Mouse (Mus musculus): ENCODE data around the gene Ankrd28.

Ankrd28 gene

GRCm38 (mm10) chr14:31715669-31716068 is 114.8 kb downstream of the Ankrd28 start:
- no peak for DNase-seq (ENCODE audit: low read depth, low spot score)

GRCm38 (mm10) chr14:31709343-31709742 is 121.1 kb downstream of the Ankrd28 start:
- DNase-seq (ENCODE audit: low read depth, low spot score): no peak

GRCm38 (mm10) chr14:31700376-31700775 is 130.1 kb downstream of the Ankrd28 start:
- no peak for DNase-seq (ENCODE audit: low read depth, low spot score)

- no peak for DNase-seq (ENCODE audit: low read depth, low spot score)
These were observed 132.7 kb downstream of the Ankrd28 start for GRCm38 (mm10) chr14:31697755-31698154.

GRCm38 (mm10) chr14:31697346-31697745 is 133.1 kb downstream of the Ankrd28 start:
- no peak for DNase-seq (ENCODE audit: low read depth, low spot score)

- peak; percentile 16 for DNase-seq (ENCODE audit: low read depth, low spot score)
These were observed 133.5 kb downstream of the Ankrd28 start for GRCm38 (mm10) chr14:31696985-31697303.

- DNase-seq (ENCODE audit: low read depth, low spot score): no peak
These were observed 134.1 kb downstream of the Ankrd28 start for GRCm38 (mm10) chr14:31696206-31696984.

- DNase-seq (ENCODE audit: low read depth, low spot score): no peak
These were observed 137.9 kb downstream of the Ankrd28 start for GRCm38 (mm10) chr14:31692536-31692935.

GRCm38 (mm10) chr14:31686231-31686630 is 144.2 kb downstream of the Ankrd28 start:
- no peak for DNase-seq (ENCODE audit: low read depth, low spot score)

- peak; percentile 51 for DNase-seq (ENCODE audit: low read depth, low spot score)
These were observed 144.8 kb downstream of the Ankrd28 start for GRCm38 (mm10) chr14:31685680-31686079.

GRCm38 (mm10) chr14:31684343-31685040 is 146.0 kb downstream of the Ankrd28 start:
- DNase-seq (ENCODE audit: low read depth, low spot score): peak; percentile 72

GRCm38 (mm10) chr14:31683610-31684009 is 146.8 kb downstream of the Ankrd28 start:
- DNase-seq (ENCODE audit: low read depth, low spot score): no peak

GRCm38 (mm10) chr14:31681931-31682555 is 148.4 kb downstream of the Ankrd28 start:
- no peak for DNase-seq (ENCODE audit: low read depth, low spot score)

- no peak for DNase-seq (ENCODE audit: low read depth, low spot score)
These were observed 149.2 kb downstream of the Ankrd28 start for GRCm38 (mm10) chr14:31681291-31681690.

GRCm38 (mm10) chr14:31680656-31681055 is 149.8 kb downstream of the Ankrd28 start:
- DNase-seq (ENCODE audit: low read depth, low spot score): no peak

GRCm38 (mm10) chr14:31671635-31672320 is 158.7 kb downstream of the Ankrd28 start:
- DNase-seq (ENCODE audit: low read depth, low spot score): no peak

GRCm38 (mm10) chr14:31669642-31670490 is 160.6 kb downstream of the Ankrd28 start:
- peak; percentile 79 for DNase-seq (ENCODE audit: low read depth, low spot score)

- DNase-seq (ENCODE audit: low read depth, low spot score): no peak
These were observed 161.3 kb downstream of the Ankrd28 start for GRCm38 (mm10) chr14:31669161-31669611.

- DNase-seq (ENCODE audit: low read depth, low spot score): no peak
These were observed 162.1 kb downstream of the Ankrd28 start for GRCm38 (mm10) chr14:31668326-31668725.

GRCm38 (mm10) chr14:31667741-31668140 is 162.7 kb downstream of the Ankrd28 start:
- no peak for DNase-seq (ENCODE audit: low read depth, low spot score)

Data from CD4-positive, CD25-positive, alpha-beta regulatory T cell, adult 2 months (primary cell).